Mouse (Mus musculus) hindbrain, embryonic 14.5 days (tissue): ENCODE measurements around the gene Kcnj6. TPM values are rescaled to one million over a fixed set of nuclear protein-coding genes. Genes with fewer than 3 reads are reported as not detected.

Experiments
- ATAC-seq: fragments of 200-750 bp; cut with Nextera tagmentation; 2 replicates; pipeline ENCODE4 v1.8.0; 2017; ENCODE audit warnings: moderate number of reproducible peaks, mild to moderate bottlenecking, moderate TSS enrichment, moderate library complexity; ENCODE audit not compliant: low FRiP score
- DNase-seq: peaks from one replicate; pipeline ENCODE4 v3.0.0-alpha.2; 2015; ENCODE audit warnings: low spot score
- H3K27ac ChIP-seq: fragments of 300-500 bp; sonication (generic); 2 replicates; pipeline ENCODE4 v1.5.1; 2014; ENCODE audit warnings: mild to moderate bottlenecking, moderate library complexity
- H3K27me3 ChIP-seq: fragments of 300-500 bp; sonication (generic); 2 replicates; pipeline ENCODE4 v1.6.1; 2014; ENCODE audit warnings: mild to moderate bottlenecking, low read length, mixed read lengths; ENCODE audit not compliant: control insufficient read depth, insufficient read depth
- H3K36me3 ChIP-seq: fragments of 300-500 bp; sonication (generic); replicated peaks from 2 replicates; pipeline ENCODE4 v1.6.1; 2014; ENCODE audit not compliant: control insufficient read depth, insufficient read depth
- H3K4me1 ChIP-seq: fragments of 300-500 bp; sonication (generic); replicated peaks from 2 replicates; pipeline ENCODE4 v1.6.1; 2014; ENCODE audit warnings: antibody characterized with exemption, low read length, mixed read lengths; ENCODE audit not compliant: control insufficient read depth, insufficient read depth
- H3K4me2 ChIP-seq: fragments of 300-500 bp; sonication (generic); replicated peaks from 2 replicates; pipeline ENCODE4 v1.6.1; 2014; ENCODE audit warnings: mild to moderate bottlenecking, moderate library complexity
- H3K4me3 ChIP-seq: fragments of 300-500 bp; sonication (generic); replicated peaks from 2 replicates; pipeline ENCODE4 v1.5.1; 2014; ENCODE audit warnings: mild to moderate bottlenecking, low read length
- H3K9ac ChIP-seq: fragments of 300-500 bp; sonication (generic); 2 replicates; pipeline ENCODE4 v1.6.1; 2014
- H3K9me3 ChIP-seq: fragments of 300-500 bp; sonication (generic); 2 replicates; pipeline ENCODE4 v1.6.1; 2016; ENCODE audit warnings: low read length; ENCODE audit not compliant: control insufficient read depth
- WGBS: fragments of 180-500 bp; shearing (Covaris S2); extraction: QIAGEN DNeasy Blood & Tissue Kit; methylation state at CpG from one replicate; pipeline ENCODE4 v1.1.7; 2014; 5-methylcytosine and 5-hydroxymethylcytosine counted together
- polyA plus RNA-seq: library from polyadenylated mRNA; unstranded; fragments of >200 nt; fragmentation: Nextera tagmentation; extraction: Ambion mirVana; gene quantifications from 2 replicates; pipeline ENCODE4 v1.2.1, GENCODE M21; 2014

The Kcnj6 gene
- polyA plus RNA-seq, 1 experiment from 2014 or later: 3.4 TPM

DNA sequence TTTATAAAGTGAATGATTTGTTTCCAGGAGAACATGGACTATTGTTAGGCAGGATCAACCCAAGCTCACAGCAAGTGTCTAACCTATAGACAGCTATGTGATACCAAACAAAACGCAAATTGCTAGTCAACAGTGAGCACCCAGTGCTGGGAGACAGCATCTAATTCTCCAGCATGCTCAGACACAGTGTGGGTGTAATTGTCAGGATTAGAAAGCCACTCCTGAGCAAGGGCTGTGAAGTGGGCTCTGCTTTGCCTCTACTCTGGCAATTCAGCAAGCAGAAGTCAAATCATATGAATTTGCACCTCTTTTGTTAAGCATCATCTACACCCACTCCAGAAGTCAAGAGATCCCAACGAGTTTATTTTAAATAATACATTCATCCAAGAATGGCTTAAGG is 7.4 kb downstream of the Kcnj6 start:
- 84% methylated on average over 2 of the region's 2 CpGs for WGBS
- H3K4me2 ChIP-seq: no peak overlapping the region

DNA sequence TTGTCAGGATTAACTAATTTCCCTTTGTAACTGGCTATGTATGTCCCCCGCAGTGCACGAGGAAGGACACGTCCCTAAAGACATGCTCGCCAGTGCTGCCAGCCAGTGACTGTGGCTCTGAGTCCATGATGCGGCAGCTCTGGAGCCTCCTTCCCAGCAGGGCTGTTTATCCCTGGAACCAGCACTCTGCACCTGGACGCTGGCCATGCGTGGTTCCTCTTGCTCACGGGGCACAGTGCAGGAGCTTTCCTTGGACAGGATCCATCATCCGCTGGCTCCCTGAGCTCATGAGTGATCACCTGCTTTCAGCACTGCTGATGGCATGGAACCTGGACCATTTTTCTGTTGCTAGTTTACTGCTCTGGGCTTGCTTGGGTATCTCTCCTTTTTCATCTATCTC is 10.8 kb downstream of the Kcnj6 start:
- Histone ChIP-seq H3K4me2 (no peak overlapping the region), H3K36me3 (no peaks in the 10 kb centered on the region), H3K4me3 (no peak overlapping the region), H3K4me1 (no peaks in the 10 kb centered on the region), H3K9ac (peak overlapping the region; percentile 16; the same call in 1 of the 2 replicates), H3K27me3 (no peaks in the 10 kb centered on the region), H3K9me3 (no peaks in the 10 kb centered on the region), H3K27ac (peak overlapping the region; percentile 7; the same call in 1 of the 2 replicates)
- DNase-seq: no peak
- peak; percentile 27; the same call in 1 of the 2 replicates for ATAC-seq
- WGBS: 43% methylated on average over 9 of the region's 9 CpGs

More for the DNA sequence above, 7.4 kb downstream of the Kcnj6 start:
- H3K9me3 ChIP-seq: no peaks in the 10 kb centered on the region
- no peak overlapping the region for H3K4me3 ChIP-seq
- no peaks in the 10 kb centered on the region for H3K4me1 ChIP-seq
- peaks cover 8% of the 10 kb centered on the region; the same call in 1 of the 2 replicates for H3K27me3 ChIP-seq
- ATAC-seq (no peak), DNase-seq (no peak)
- no peak overlapping the region for H3K9ac ChIP-seq
- no peak overlapping the region for H3K27ac ChIP-seq
- H3K36me3 ChIP-seq: no peaks in the 10 kb centered on the region

DNA sequence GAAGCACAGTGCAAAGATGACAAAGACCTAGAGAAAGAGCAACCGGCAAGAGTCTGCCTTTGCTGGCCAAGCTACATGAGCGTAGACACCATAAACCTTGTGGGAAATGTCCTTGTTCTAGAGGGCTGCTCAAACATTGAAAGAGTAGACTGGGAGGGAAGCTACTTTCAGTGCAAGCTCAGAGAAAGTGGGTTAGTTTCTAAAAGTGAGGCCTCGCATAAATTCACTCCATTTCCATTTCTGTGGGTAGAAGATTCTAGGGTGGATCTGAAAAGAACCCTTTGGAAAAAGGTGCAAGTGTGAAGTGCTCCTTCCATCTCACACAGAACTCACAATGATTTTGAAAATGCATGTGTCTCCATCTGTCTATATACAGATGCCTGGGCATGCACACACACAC is 13.2 kb downstream of the Kcnj6 start:
- Histone ChIP-seq H3K4me1 (no peaks in the 10 kb centered on the region; the same call in 1 of the 2 replicates), H3K4me2 (no peak overlapping the region), H3K36me3 (no peaks in the 10 kb centered on the region), H3K4me3 (no peak overlapping the region), H3K27me3 (no peaks in the 10 kb centered on the region), H3K9me3 (no peaks in the 10 kb centered on the region), H3K27ac (no peak overlapping the region), H3K9ac (no peak overlapping the region)
- no peak for ATAC-seq
- DNase-seq: no peak
- WGBS: 93% methylated on average over 3 of the region's 3 CpGs

DNA sequence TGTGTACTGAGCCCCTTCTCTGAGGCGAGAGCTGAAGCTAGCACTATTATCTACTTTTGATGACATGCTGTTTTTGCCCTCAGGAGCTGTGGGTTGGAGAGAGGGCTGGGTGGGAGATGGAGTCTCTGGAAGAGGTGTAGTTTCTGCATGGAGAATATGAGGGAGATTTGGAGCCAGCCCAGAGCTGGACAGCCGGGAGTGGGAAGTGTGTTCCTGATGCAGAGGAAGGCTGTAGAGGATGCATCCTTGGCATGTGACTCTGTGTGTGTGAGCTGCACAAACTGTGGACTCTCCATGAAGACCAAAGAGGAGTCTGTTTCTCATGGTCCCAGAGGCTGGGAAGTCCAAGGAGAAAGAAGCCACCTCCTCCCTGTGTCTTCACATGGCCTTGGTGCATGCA is 17.1 kb downstream of the Kcnj6 start:
- no peak for ATAC-seq
- Histone ChIP-seq H3K4me2 (no peak overlapping the region), H3K27ac (no peak overlapping the region), H3K9ac (no peak overlapping the region), H3K27me3 (no peaks in the 10 kb centered on the region), H3K4me1 (no peaks in the 10 kb centered on the region; the same call in 1 of the 2 replicates), H3K4me3 (no peak overlapping the region), H3K36me3 (no peaks in the 10 kb centered on the region), H3K9me3 (no peaks in the 10 kb centered on the region)
- no peak for DNase-seq
- WGBS: 87% methylated on average over 2 of the region's 2 CpGs

DNA sequence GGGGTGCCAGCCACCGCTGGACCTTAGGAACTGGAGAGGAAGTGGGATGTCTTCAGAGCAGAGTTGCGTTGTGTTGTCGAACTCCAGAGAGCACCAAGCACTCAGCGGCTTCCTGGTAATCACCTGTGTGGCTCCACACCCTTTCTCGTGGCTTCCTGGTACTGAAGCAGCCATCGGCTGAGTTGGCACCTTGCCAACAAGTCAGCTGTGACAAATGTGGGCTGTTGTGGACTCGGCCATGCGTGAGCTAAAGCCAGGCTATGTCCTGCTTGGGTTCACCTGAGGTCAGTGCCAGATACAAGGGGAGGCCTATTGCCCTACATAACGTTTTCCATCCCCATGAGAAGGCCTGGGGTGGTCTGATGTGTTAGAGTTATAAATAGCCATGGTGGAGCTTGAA is 18.0 kb downstream of the Kcnj6 start:
- 60% methylated on average over 9 of the region's 9 CpGs for WGBS
- Histone ChIP-seq H3K9me3 (no peaks in the 10 kb centered on the region), H3K4me1 (no peaks in the 10 kb centered on the region; the same call in 1 of the 2 replicates), H3K27me3 (no peaks in the 10 kb centered on the region), H3K27ac (no peak overlapping the region), H3K4me3 (no peak overlapping the region), H3K36me3 (no peaks in the 10 kb centered on the region), H3K4me2 (no peak overlapping the region), H3K9ac (no peak overlapping the region)
- DNase-seq: peak; percentile 44
- no peak for ATAC-seq

DNA sequence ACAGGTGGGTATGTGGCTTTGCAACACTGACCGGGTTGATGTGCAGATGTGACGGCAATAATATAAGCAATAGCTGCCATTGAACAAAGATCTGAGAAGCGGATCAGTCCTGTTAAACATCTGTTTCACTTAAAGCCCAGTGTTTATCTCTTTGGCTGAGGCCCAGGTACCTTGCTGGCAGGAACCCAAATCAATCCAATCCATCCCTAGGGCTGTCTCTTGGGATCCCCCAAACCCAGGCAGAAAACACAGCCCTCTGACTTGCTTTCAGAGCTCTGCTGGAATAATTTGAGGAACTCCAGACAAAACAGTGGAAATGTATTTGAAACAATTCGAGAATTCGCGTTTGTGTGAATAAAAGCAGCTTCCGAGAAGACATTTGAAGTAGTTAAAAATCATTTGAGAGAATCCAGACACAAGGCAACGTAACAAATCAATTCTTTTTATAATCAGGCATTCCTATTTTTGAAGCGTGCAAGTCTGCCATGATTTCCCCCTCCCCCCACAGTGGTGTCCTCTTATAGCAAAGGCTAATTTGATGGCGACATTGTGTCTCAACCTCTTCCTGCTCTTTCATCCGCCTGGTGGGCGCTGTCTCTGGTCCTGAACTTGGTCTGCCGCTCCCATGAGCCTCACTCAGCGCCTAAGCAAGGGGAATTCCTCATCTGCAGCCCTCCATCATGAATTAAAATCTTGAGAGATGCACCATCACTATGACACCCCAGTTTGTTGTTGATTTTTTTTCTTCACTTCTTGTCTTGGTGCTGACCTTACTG is 25.2 kb downstream of the Kcnj6 start:
- Histone ChIP-seq H3K4me1 (peaks cover 4% of the 10 kb centered on the region; the same call in 1 of the 2 replicates), H3K36me3 (no peaks in the 10 kb centered on the region), H3K27me3 (no peaks in the 10 kb centered on the region), H3K4me2 (no peak overlapping the region), H3K9ac (no peak overlapping the region), H3K27ac (no peak overlapping the region), H3K9me3 (no peaks in the 10 kb centered on the region), H3K4me3 (no peak overlapping the region)
- ATAC-seq (no peak), DNase-seq (peak; percentile 27)
- WGBS: 46% methylated on average over 14 of the region's 14 CpGs

DNA sequence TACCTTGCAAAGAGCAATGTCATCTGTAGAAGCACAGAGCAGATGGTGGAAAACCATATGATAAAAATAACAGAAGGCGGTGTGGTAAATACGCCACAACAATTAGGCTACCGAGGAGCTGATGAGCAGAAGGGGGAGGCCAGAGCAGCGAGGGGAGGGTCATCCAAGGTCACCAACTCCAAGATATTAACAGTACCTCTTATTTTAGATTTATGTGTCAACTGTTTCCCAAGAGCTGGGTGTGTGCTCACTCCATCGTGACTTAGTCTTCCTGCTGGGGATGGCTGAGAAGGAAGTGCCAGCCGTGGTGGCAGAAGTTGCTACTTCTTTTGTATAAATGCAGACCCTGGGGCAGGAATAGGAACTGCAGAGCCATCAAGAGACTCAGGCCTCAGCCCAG is 28.6 kb downstream of the Kcnj6 start:
- H3K9ac ChIP-seq: no peak overlapping the region
- no peak overlapping the region for H3K27ac ChIP-seq
- 70% methylated on average over 6 of the region's 6 CpGs for WGBS
- no peak overlapping the region for H3K4me3 ChIP-seq
- no peaks in the 10 kb centered on the region for H3K9me3 ChIP-seq
- H3K4me2 ChIP-seq: no peak overlapping the region
- no peaks in the 10 kb centered on the region for H3K36me3 ChIP-seq
- no peaks in the 10 kb centered on the region for H3K27me3 ChIP-seq
- H3K4me1 ChIP-seq: 0 out of 2 replicates have a peak, but pooled peaks cover 4% of the 10 kb centered on the region
- ATAC-seq: no peak
- DNase-seq: no peak

DNA sequence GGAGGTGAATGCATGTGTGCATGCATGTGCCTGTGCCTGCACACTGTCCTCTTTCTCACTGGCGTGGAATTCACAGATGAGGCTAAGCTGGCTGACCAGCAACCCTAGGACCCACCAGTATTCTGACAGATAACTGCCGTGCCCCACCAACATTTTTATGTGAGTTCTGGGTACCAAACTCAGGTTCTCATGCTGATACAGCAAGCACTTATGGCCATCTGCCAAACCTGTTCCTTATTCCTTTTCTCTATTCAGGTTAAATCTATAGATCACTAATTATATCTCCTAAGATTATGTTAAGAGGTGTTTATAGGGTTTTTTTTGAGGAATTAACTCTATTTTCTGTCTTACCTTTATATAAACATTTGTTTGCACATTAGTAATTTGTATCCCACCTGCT is 29.0 kb downstream of the Kcnj6 start:
- H3K9ac ChIP-seq: no peak overlapping the region
- 94% methylated on average over 2 of the region's 2 CpGs for WGBS
- H3K27ac ChIP-seq: no peak overlapping the region
- H3K27me3 ChIP-seq: no peaks in the 10 kb centered on the region
- H3K4me1 ChIP-seq: 0 out of 2 replicates have a peak, but pooled peaks cover 4% of the 10 kb centered on the region
- H3K36me3 ChIP-seq: no peaks in the 10 kb centered on the region
- H3K4me3 ChIP-seq: no peak overlapping the region
- no peak for DNase-seq
- no peak overlapping the region for H3K4me2 ChIP-seq
- H3K9me3 ChIP-seq: no peaks in the 10 kb centered on the region
- no peak for ATAC-seq

DNA sequence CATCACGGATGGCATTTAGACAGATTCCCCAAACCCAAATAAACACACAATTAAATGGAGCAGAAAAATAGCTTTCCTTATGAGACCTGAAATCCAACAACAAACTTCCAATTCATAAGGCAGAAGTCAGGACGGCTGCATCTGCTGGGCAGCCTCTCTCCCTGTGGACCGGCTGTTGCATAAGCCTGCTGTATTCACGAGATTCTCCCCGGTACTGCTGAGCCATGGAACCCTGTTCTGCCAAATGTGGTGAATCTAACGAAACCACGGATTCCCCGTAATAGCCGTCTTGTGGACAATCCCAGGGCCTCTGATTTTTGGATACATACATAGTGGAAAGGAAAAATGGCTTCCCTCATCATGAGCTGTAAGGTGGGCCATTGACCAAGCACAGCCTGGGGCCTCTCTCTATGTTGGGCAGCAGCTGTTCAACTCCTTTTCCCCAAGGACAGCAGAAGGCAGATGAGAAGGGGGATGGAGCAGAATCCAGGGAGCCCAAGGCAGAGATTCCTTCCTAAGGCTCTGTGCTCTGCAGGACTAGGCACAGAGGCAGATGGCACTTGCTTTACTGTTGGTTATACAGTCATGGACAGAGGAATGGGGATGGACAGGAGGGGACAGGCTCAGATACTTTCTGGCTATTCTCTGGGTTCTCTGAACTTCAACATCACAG is 40.2 kb downstream of the Kcnj6 start:
- WGBS: 77% methylated on average over 9 of the region's 9 CpGs
- Histone ChIP-seq H3K27me3 (no peaks in the 10 kb centered on the region), H3K9me3 (no peaks in the 10 kb centered on the region), H3K4me2 (no peak overlapping the region), H3K27ac (no peak overlapping the region), H3K4me3 (no peak overlapping the region), H3K9ac (no peak overlapping the region), H3K36me3 (no peaks in the 10 kb centered on the region), H3K4me1 (no peaks in the 10 kb centered on the region)
- DNase-seq: no peak
- ATAC-seq: no peak
